Mouse (Mus musculus) stomach, postnatal 0 days (tissue): ENCODE data around the gene Sypl2.

Experiments
- CTCF ChIP-seq: IDR thresholded peaks from 2 replicates; pipeline ENCODE4 v1.5.1; 2016; ENCODE audit warnings: antibody characterized with exemption, low read depth, mild to moderate bottlenecking, moderate library complexity
- EP300 ChIP-seq: optimal IDR thresholded peaks from 2 replicates; pipeline ENCODE3; 2016; ENCODE audit warnings: antibody characterized with exemption

DNA sequence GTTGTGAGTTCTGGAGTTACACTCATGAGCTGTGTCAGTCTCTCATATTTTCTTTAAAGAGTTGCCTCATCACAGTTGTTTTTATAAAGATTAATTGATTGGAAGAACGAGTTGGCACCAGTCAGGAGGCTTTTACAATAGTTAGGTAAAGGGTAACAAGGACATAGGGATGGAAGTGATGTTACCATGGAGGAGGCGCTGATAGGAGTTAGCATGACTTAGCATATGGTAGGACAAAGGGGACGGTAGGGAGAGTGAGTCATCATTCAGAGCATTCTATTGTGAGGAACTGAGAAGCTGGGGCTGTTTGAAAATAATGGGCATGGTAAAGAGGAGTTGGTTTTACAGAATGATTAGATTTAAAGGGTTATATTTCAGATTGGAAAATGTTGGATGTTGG is 32.9 kb upstream of the Sypl2 start:
- TF ChIP-seq CTCF (no peak), EP300 (no peak)
